Mouse (Mus musculus) right cerebral cortex, postnatal 25 days (tissue): ENCODE results near the gene Zkscan2.

Source experiments
- DNase-seq: peaks from one replicate; pipeline ENCODE4 v3.0.0; 2022

Gene Zkscan2

GRCm38 (mm10) chr7:123430411-123430705 lies 69.9 kb downstream of the Zkscan2 start:
- DNase-seq, result no peak

GRCm38 (mm10) chr7:123429624-123430410 lies 70.4 kb downstream of the Zkscan2 start:
- DNase-seq, result no peak
